Mouse (Mus musculus): ENCODE data around the gene Btbd9. TPM values are rescaled to one million over a fixed set of nuclear protein-coding genes. Genes with fewer than 3 reads are reported as not detected.

The Btbd9 gene
- polyA plus RNA-seq, 1 experiment: 21.3 TPM

GRCm38 (mm10) chr17:30564971-30565370, 11.3 kb downstream of the Btbd9 start:
- TF ChIP-seq CEBPB (IDR thresholded peaks at IDR 0.05; ENCODE audit: insufficient read depth, poor library complexity, severe bottlenecking) (no peak), POLR2AphosphoS2 (IDR thresholded peaks at IDR 0.05; ENCODE audit: insufficient read length, low read depth) (no peak), SRF (IDR thresholded peaks at IDR 0.05; ENCODE audit: control insufficient read depth, insufficient read length, low read depth) (no peak), REST (IDR thresholded peaks at IDR 0.05; ENCODE audit: insufficient read depth, insufficient read length) (no peak), E2F4 (IDR thresholded peaks at IDR 0.05; ENCODE audit: insufficient read depth) (no peak), MYOD1 (IDR thresholded peaks at IDR 0.05; ENCODE audit: control insufficient read depth in 1 of 3, insufficient read length in 2 of 3, low read depth in 2 of 3) (no peak), MYOG (IDR thresholded peaks at IDR 0.05; ENCODE audit: control insufficient read depth in 1 of 3, insufficient read depth in 1 of 3, insufficient read length in 2 of 3, low read depth in 2 of 3) (no peak), POLR2A (IDR thresholded peaks at IDR 0.05; ENCODE audit: insufficient read length, low read depth) (no peak), USF1 (IDR thresholded peaks at IDR 0.05; ENCODE audit: low read depth) (no peak), TCF12 (IDR thresholded peaks at IDR 0.05; ENCODE audit: insufficient read depth, poor library complexity, severe bottlenecking) (no peak), TCF3 (IDR thresholded peaks at IDR 0.05; ENCODE audit: insufficient read length, low read depth) (no peak), MAX (IDR thresholded peaks at IDR 0.05; ENCODE audit: low read depth) (no peak)
- Histone ChIP-seq H3K4me2 (ENCODE audit: low read depth) (no peak overlapping the region), H3K27me3 (ENCODE audit: control insufficient read depth, insufficient read depth, insufficient read length) (no peaks in the 10 kb centered on the region), H3K79me2 (ENCODE audit: control insufficient read depth, insufficient read depth) (peaks cover 16% of the 10 kb centered on the region), H3K36me3 (ENCODE audit: control insufficient read depth, insufficient read depth) (no peaks in the 10 kb centered on the region), H3ac (ENCODE audit: control insufficient read depth, insufficient read length) (no peak overlapping the region), H3K4me3 (no peak overlapping the region)

- Histone ChIP-seq H3K4me3 (no peak overlapping the region), H3K79me2 (ENCODE audit: control insufficient read depth, insufficient read depth) (peaks cover 10% of the 10 kb centered on the region), H3K36me3 (ENCODE audit: control insufficient read depth, insufficient read depth) (no peaks in the 10 kb centered on the region), H3K4me2 (ENCODE audit: low read depth) (no peak overlapping the region), H3ac (ENCODE audit: control insufficient read depth, insufficient read length) (no peak overlapping the region), H3K27me3 (ENCODE audit: control insufficient read depth, insufficient read depth, insufficient read length) (no peaks in the 10 kb centered on the region)
- TF ChIP-seq MYOG (IDR thresholded peaks at IDR 0.05; ENCODE audit: control insufficient read depth in 1 of 3, insufficient read depth in 1 of 3, insufficient read length in 2 of 3, low read depth in 2 of 3) (no peak), POLR2AphosphoS2 (IDR thresholded peaks at IDR 0.05; ENCODE audit: insufficient read length, low read depth) (no peak), E2F4 (IDR thresholded peaks at IDR 0.05; ENCODE audit: insufficient read depth) (no peak), POLR2A (IDR thresholded peaks at IDR 0.05; ENCODE audit: insufficient read length, low read depth) (no peak), CEBPB (IDR thresholded peaks at IDR 0.05; ENCODE audit: insufficient read depth, poor library complexity, severe bottlenecking) (no peak), TCF12 (IDR thresholded peaks at IDR 0.05; ENCODE audit: insufficient read depth, poor library complexity, severe bottlenecking) (no peak), MYOD1 (IDR thresholded peaks at IDR 0.05; ENCODE audit: control insufficient read depth in 1 of 3, insufficient read length in 2 of 3, low read depth in 2 of 3) (no peak), USF1 (IDR thresholded peaks at IDR 0.05; ENCODE audit: low read depth) (no peak), MAX (IDR thresholded peaks at IDR 0.05; ENCODE audit: low read depth) (no peak)
Observed at GRCm38 (mm10) chr17:30564407-30564806, 11.9 kb downstream of the Btbd9 start.

GRCm38 (mm10) chr17:30563484-30564075, 12.7 kb downstream of the Btbd9 start:
- H3K4me3 ChIP-seq: no peak overlapping the region
- H3K79me2 ChIP-seq (ENCODE audit: control insufficient read depth, insufficient read depth): peaks cover 3% of the 10 kb centered on the region
- TF ChIP-seq MYOG (IDR thresholded peaks at IDR 0.05; ENCODE audit: control insufficient read depth in 1 of 3, insufficient read depth in 1 of 3, insufficient read length in 2 of 3, low read depth in 2 of 3) (no peak), USF1 (IDR thresholded peaks at IDR 0.05; ENCODE audit: low read depth) (no peak), E2F4 (IDR thresholded peaks at IDR 0.05; ENCODE audit: insufficient read depth) (no peak), SRF (IDR thresholded peaks at IDR 0.05; ENCODE audit: control insufficient read depth, insufficient read length, low read depth) (no peak), MYOD1 (IDR thresholded peaks at IDR 0.05; ENCODE audit: control insufficient read depth in 1 of 3, insufficient read length in 2 of 3, low read depth in 2 of 3) (no peak), TCF3 (IDR thresholded peaks at IDR 0.05; ENCODE audit: insufficient read length, low read depth) (no peak), MAX (IDR thresholded peaks at IDR 0.05; ENCODE audit: low read depth) (no peak), POLR2AphosphoS2 (IDR thresholded peaks at IDR 0.05; ENCODE audit: insufficient read length, low read depth) (no peak), TCF12 (IDR thresholded peaks at IDR 0.05; ENCODE audit: insufficient read depth, poor library complexity, severe bottlenecking) (no peak), POLR2A (IDR thresholded peaks at IDR 0.05; ENCODE audit: insufficient read length, low read depth) (no peak), REST (IDR thresholded peaks at IDR 0.05; ENCODE audit: insufficient read depth, insufficient read length) (no peak), CEBPB (IDR thresholded peaks at IDR 0.05; ENCODE audit: insufficient read depth, poor library complexity, severe bottlenecking) (no peak)
- H3K4me2 ChIP-seq (ENCODE audit: low read depth): no peak overlapping the region
- H3ac ChIP-seq (ENCODE audit: control insufficient read depth, insufficient read length): no peak overlapping the region
- no peaks in the 10 kb centered on the region for H3K36me3 ChIP-seq (ENCODE audit: control insufficient read depth, insufficient read depth)
- H3K27me3 ChIP-seq (ENCODE audit: control insufficient read depth, insufficient read depth, insufficient read length): no peaks in the 10 kb centered on the region

- Histone ChIP-seq H3K36me3 (ENCODE audit: control insufficient read depth, insufficient read depth) (no peaks in the 10 kb centered on the region), H3K79me2 (ENCODE audit: control insufficient read depth, insufficient read depth) (no peaks in the 10 kb centered on the region), H3K4me3 (no peak overlapping the region), H3K4me2 (ENCODE audit: low read depth) (no peak overlapping the region), H3K27me3 (ENCODE audit: control insufficient read depth, insufficient read depth, insufficient read length) (no peaks in the 10 kb centered on the region), H3ac (ENCODE audit: control insufficient read depth, insufficient read length) (no peak overlapping the region)
- TF ChIP-seq MYOD1 (IDR thresholded peaks at IDR 0.05; ENCODE audit: control insufficient read depth in 1 of 3, insufficient read length in 2 of 3, low read depth in 2 of 3) (no peak), REST (IDR thresholded peaks at IDR 0.05; ENCODE audit: insufficient read depth, insufficient read length) (no peak), USF1 (IDR thresholded peaks at IDR 0.05; ENCODE audit: low read depth) (no peak), MYOG (IDR thresholded peaks at IDR 0.05; ENCODE audit: control insufficient read depth in 1 of 3, insufficient read depth in 1 of 3, insufficient read length in 2 of 3, low read depth in 2 of 3) (no peak), E2F4 (IDR thresholded peaks at IDR 0.05; ENCODE audit: insufficient read depth) (no peak), POLR2AphosphoS2 (IDR thresholded peaks at IDR 0.05; ENCODE audit: insufficient read length, low read depth) (no peak), CEBPB (IDR thresholded peaks at IDR 0.05; ENCODE audit: insufficient read depth, poor library complexity, severe bottlenecking) (no peak), SRF (IDR thresholded peaks at IDR 0.05; ENCODE audit: control insufficient read depth, insufficient read length, low read depth) (no peak)
Observed at GRCm38 (mm10) chr17:30562770-30563169, 13.5 kb downstream of the Btbd9 start.
